Mouse (Mus musculus) forebrain, embryonic 10.5 days (tissue): ENCODE results near the gene Pml. TPM values are rescaled to one million over a fixed set of nuclear protein-coding genes. Genes with fewer than 3 reads are reported as not detected.

ENCODE experiments used
- DNase-seq: peaks from one replicate; pipeline ENCODE4 v3.0.0-alpha.2; 2017; ENCODE audit warnings: low spot score; ENCODE audit errors: extremely low spot score
- H3K27ac ChIP-seq: fragments of 300-500 bp; sonication (generic); 2 replicates; pipeline ENCODE4 v1.5.1; 2016; ENCODE audit warnings: mild to moderate bottlenecking
- H3K27me3 ChIP-seq: fragments of 300-500 bp; sonication (generic); 2 replicates; pipeline ENCODE4 v1.6.1; 2016; ENCODE audit warnings: mild to moderate bottlenecking; ENCODE audit not compliant: poor library complexity, severe bottlenecking
- H3K36me3 ChIP-seq: fragments of 300-500 bp; sonication (generic); replicated peaks from 2 replicates; pipeline ENCODE4 v1.6.1; 2016; ENCODE audit warnings: mild to moderate bottlenecking, moderate library complexity
- H3K4me1 ChIP-seq: fragments of 300-500 bp; sonication (generic); 2 replicates; pipeline ENCODE4 v1.6.1; 2016
- H3K4me3 ChIP-seq: fragments of 300-500 bp; sonication (generic); 2 replicates; pipeline ENCODE4 v1.5.1; 2016; ENCODE audit warnings: mild to moderate bottlenecking, moderate library complexity
- H3K9me3 ChIP-seq: fragments of 300-500 bp; sonication (generic); 2 replicates; pipeline ENCODE4 v1.6.1; 2016; ENCODE audit warnings: mild to moderate bottlenecking, moderate library complexity
- WGBS: fragments of 180-500 bp; shearing (Covaris S2); methylation state at CpG from one replicate; pipeline ENCODE4 v1.1.7; 2016; 5-methylcytosine and 5-hydroxymethylcytosine counted together
- polyA plus RNA-seq: library from polyadenylated mRNA; unstranded; fragments of >200 nt; fragmentation: Nextera tagmentation; extraction: Ambion mirVana; gene quantifications from 2 replicates; pipeline ENCODE4 v1.2.1, GENCODE M21; 2016

Pml gene
- polyA plus RNA-seq, 1 experiment from 2014 or later, result 14.4 TPM

DNA sequence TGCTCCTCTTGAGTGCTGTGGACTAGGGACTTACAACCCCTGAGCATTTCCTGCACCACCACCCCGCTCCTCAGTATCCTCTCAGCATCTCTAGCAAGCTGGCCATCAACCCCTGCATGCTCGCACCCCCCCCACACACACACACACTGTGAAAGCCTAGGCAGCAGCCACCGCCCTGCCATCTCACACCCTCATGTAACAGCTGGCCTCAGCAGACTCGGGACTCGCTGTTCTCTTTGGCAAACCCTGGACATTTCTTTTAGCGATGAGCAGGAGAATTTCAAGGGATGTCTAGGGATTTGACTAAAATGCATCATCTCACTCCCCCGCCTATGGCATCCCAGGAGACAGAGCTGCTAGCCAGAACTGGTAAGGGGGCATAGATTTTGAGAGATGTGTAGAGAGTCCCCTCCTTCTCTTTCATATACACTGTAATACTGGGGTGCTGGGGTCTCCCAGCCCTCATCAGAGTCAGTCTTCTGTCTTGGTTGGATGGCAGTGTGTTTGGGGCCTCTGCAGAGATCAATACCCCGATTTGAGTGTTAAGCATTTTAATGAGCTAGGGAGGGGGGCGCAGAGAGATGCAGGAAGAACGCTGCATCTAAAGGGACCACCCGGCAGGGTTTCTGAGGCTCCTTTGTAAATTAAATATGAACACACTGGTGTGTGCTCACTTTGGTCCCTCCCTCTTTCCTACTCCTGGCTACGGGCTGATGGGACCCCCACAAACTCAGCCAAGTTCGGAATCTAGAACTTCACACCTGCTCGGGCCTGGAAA lies 46.7 kb downstream of the Pml start:
- Histone ChIP-seq H3K36me3 (no peaks in the 10 kb centered on the region), H3K27ac (peak overlapping the region; percentile 75), H3K27me3 (peaks cover 98% of the 10 kb centered on the region), H3K4me3 (peak overlapping the region; percentile 50), H3K9me3 (no peaks in the 10 kb centered on the region), H3K4me1 (peaks cover 79% of the 10 kb centered on the region)
- 2% methylated on average over 14 of the region's 14 CpGs for WGBS
- DNase-seq, result peak; percentile 36

GRCm38 (mm10) chr9:58201861-58202549 lies 47.6 kb downstream of the Pml start:
- peak; percentile 54 for DNase-seq
- Histone ChIP-seq H3K27ac (peak overlapping the region; percentile 75), H3K27me3 (peaks cover 100% of the 10 kb centered on the region), H3K36me3 (no peaks in the 10 kb centered on the region), H3K4me3 (peak overlapping the region; percentile 50), H3K9me3 (no peaks in the 10 kb centered on the region), H3K4me1 (peaks cover 87% of the 10 kb centered on the region)
- WGBS, result 1% methylated on average over 37 of the region's 37 CpGs

DNA sequence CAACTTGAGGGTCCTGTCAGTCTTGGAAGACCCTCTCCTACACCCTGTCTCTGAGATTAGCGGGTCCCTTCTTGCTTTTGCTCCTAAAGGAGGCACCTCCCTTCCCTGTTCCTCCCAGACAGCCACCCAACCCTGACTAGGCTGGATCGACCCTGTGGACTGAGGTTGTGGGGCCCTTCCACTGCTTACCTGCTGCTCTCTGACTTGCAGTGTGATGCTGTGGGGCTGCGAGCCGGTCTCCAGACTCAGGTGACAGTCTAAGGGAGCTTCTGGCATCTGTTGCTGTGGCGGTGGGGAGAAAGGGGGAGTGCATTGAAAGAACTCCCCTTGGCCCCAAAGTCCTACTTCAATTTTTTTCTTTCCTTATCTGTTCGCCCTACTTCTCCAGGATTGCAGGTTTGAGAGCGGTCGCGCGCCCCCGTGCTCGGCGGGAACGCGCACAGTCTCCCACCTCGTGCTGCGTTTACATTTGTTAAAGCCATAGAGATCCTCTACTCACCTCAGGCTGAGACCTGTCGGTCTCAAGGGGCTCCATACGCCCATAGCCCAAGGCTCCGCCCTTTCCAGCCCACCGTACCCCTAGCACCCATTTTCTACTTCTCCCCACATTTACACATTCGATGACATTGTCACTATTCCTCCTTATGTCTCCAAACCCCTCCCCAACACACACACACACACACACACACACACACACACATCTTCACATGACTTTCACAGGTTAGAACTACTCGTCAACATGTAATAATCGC lies 48.3 kb downstream of the Pml start:
- WGBS, result 1% methylated on average over 24 of the region's 24 CpGs
- Histone ChIP-seq H3K4me1 (peaks cover 91% of the 10 kb centered on the region), H3K36me3 (no peaks in the 10 kb centered on the region), H3K9me3 (no peaks in the 10 kb centered on the region), H3K27ac (peak overlapping the region; percentile 75), H3K27me3 (peaks cover 100% of the 10 kb centered on the region), H3K4me3 (peak overlapping the region; percentile 50)
- DNase-seq, result peak; percentile 34

DNA sequence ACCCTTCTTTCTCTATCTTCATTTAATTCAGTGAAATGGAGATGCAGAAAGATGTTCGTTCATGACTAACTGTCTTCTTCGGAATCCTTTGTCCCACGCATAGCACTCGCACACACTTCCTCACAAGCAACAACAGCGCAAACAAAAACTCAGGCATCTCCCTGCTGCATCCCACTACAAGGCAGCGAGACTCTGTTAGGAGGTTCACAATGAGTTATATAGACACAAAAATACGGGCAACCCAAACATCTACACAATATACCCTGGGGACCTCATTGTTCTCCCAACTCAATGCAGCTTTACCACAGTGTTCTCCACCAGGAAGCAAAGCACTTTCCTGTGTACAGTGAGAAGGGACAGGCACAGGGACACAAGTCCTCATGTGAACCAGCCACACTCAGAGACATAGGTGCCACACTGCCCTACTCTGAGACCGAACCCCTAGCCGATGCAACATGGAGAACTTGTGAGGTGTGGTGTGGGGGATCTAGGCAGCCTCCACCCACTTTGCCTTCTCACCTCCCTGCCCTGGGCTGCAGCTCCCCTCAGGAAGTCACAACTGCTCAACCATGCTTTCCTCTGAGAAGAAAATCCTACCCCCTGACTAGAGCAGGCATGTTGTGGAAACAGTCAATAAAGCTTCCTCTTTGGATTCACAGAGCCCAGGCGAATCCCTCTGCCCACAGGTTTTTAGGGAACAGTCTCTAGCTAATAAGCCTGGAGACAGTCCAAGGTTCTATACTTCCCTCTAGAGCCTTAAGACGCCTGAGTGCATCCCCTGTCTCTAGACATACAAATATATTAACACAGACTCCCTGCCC lies 49.1 kb downstream of the Pml start:
- H3K27me3 ChIP-seq, result peaks cover 100% of the 10 kb centered on the region
- peaks cover 99% of the 10 kb centered on the region for H3K4me1 ChIP-seq
- no peaks in the 10 kb centered on the region for H3K9me3 ChIP-seq
- H3K4me3 ChIP-seq, result peak overlapping the region; percentile 50
- peak; percentile 30 for DNase-seq
- no peaks in the 10 kb centered on the region for H3K36me3 ChIP-seq
- 7% methylated on average over 11 of the region's 11 CpGs for WGBS
- peak overlapping the region; percentile 75 for H3K27ac ChIP-seq

DNA sequence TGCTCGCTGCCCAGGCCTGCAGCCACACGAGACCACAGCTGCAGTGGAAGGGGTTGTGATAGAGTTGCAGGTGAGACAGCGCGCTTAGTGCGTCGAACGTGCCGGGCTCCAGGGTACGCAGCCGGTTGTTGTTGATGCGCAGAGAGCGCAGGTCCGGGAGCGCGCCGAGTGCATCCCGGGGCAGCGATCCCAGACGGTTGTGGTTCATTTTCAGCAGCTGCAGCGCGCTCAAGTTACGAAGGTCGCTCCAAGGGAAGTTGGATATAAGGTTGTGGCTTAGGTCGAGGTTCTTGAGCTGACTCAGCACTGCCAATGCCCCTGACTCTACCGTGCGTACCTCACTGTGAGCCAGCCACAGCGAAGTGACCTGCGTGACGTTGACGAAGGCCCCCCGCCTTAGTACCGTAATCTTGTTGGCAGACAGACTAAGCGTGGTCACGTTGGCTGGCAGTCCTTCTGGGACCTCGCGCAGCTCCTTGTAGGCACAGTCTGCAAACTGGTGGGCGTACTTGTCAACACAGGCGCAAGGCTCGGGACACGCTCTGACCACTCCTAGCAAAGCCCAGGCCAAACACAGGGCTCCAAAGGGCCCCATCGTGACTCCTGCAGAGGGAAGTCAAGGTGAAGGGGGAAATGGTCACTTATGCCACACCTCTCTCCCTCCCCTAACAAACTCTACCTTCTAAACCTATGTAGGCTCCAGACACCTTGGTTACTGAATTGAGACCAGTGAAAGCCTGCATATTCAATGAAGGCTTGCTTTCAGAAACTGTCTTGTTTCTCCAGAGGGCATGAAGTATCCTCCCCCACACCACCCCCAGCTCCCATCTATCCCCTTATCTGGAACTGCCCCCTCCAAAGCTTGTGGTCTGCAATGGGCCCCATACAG lies 50.0 kb downstream of the Pml start:
- WGBS, result 1% methylated on average over 41 of the region's 41 CpGs
- Histone ChIP-seq H3K36me3 (no peaks in the 10 kb centered on the region), H3K27me3 (peaks cover 100% of the 10 kb centered on the region), H3K9me3 (no peaks in the 10 kb centered on the region), H3K4me1 (peaks cover 100% of the 10 kb centered on the region), H3K27ac (peak overlapping the region; percentile 75), H3K4me3 (peak overlapping the region; percentile 50)
- peak; percentile 47 for DNase-seq

DNA sequence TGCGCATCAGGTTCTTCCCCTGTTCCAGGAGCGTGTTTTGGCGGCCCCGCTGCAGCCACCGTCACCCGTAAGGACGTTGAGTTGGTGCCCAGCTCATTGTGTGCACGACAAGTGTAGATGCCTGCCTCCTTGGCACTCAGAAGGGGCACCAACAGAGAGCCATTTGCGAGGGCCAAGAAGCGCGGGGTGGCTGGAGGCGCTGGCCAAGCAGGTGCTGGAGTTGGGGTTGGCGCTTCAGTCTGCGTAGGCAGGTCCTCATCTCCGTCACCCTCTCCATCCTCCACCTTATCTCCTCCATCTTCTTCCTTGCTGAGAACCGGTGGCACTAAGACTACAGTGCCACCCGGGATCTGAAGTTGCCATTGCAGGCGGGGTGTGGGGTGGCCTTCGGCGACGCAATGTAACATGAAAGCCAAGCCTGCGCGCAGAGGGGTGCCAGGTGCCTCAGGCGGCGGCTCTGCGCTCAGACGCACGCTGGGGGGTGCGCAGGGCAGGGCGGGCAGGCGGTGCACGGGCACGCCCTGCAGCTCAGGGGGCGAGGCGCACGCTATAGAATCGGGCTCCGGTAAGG lies 50.7 kb downstream of the Pml start:
- peak overlapping the region; percentile 75 for H3K27ac ChIP-seq
- H3K27me3 ChIP-seq, result peaks cover 100% of the 10 kb centered on the region
- DNase-seq, result no peak
- peaks cover 97% of the 10 kb centered on the region for H3K4me1 ChIP-seq
- WGBS, result 1% methylated on average over 38 of the region's 38 CpGs
- no peaks in the 10 kb centered on the region for H3K36me3 ChIP-seq
- peak overlapping the region; percentile 50 for H3K4me3 ChIP-seq
- H3K9me3 ChIP-seq, result no peaks in the 10 kb centered on the region

GRCm38 (mm10) chr9:58197781-58198701 lies 51.5 kb downstream of the Pml start:
- Histone ChIP-seq H3K27me3 (peaks cover 100% of the 10 kb centered on the region), H3K27ac (peak overlapping the region; percentile 60), H3K4me3 (peak overlapping the region; percentile 50), H3K36me3 (no peaks in the 10 kb centered on the region), H3K4me1 (peaks cover 92% of the 10 kb centered on the region), H3K9me3 (no peaks in the 10 kb centered on the region)
- peak; percentile 57 for DNase-seq
- WGBS, result 1% methylated on average over 58 of the region's 58 CpGs

DNA sequence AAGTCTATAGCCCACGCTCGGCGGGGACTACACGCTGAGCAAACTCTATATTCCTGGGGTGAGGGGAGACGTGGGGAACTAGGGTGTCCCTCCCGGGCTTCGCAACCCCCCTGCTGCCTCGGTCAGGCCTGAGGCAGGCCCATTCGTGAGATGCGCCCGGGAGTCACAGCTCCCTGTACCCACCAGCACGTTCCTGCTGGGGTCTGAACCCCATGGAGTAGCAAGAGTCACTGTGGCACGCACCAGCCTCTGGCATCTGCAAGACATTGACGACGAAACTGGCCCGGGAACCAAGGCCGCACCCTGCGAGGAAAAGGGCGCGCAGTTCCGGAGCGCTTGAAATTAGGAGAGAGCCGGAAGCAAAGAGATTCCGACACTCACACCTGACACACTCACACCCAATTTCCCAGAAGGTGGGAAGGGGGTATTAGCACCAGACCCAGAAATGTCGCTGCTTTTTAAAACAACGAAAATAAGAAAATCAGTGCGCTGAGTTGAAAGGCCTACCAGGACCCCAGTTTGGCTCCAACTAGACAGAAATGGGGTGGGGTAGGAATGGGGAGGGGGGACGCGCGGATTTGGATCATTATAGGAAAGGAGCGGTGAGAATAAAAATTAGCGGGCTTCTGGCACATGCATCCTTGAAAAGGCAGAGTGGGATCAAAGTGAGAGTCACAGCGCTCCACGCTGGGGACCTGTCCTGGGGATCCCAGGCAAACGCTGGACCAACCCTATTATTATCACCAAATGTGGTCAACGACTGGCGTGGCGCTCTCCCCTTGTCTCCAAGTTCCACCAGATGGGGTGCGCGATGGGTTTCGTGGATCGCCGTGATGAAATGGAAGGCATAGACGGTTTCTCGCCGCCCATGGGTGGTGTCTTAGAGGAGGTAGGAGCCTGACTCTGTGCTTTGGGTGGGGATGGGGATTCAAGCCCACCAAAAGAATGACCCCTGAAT lies 52.7 kb downstream of the Pml start:
- no peaks in the 10 kb centered on the region for H3K9me3 ChIP-seq
- peak overlapping the region; percentile 62 for H3K27ac ChIP-seq
- H3K36me3 ChIP-seq, result no peaks in the 10 kb centered on the region
- peaks cover 92% of the 10 kb centered on the region for H3K27me3 ChIP-seq
- peak overlapping the region; percentile 50 for H3K4me3 ChIP-seq
- WGBS, result 1% methylated on average over 46 of the region's 46 CpGs
- DNase-seq, result peak; percentile 31
- H3K4me1 ChIP-seq, result peaks cover 80% of the 10 kb centered on the region

- peak; percentile 27 for DNase-seq
- Histone ChIP-seq H3K4me3 (peak overlapping the region; percentile 50), H3K27ac (peak overlapping the region; percentile 62), H3K9me3 (no peaks in the 10 kb centered on the region), H3K27me3 (peaks cover 84% of the 10 kb centered on the region), H3K36me3 (no peaks in the 10 kb centered on the region), H3K4me1 (peaks cover 73% of the 10 kb centered on the region)
- 2% methylated on average over 14 of the region's 14 CpGs for WGBS
These were observed 53.4 kb downstream of the Pml start for GRCm38 (mm10) chr9:58196141-58196540.

- 0% methylated on average over 1 of the region's 1 CpGs for WGBS
- H3K27ac ChIP-seq, result peak overlapping the region; percentile 62
- H3K27me3 ChIP-seq, result peaks cover 80% of the 10 kb centered on the region
- peak overlapping the region; percentile 50 for H3K4me3 ChIP-seq
- peaks cover 68% of the 10 kb centered on the region for H3K4me1 ChIP-seq
- no peaks in the 10 kb centered on the region for H3K9me3 ChIP-seq
- H3K36me3 ChIP-seq, result no peaks in the 10 kb centered on the region
- peak; percentile 26 for DNase-seq
These were observed 53.9 kb downstream of the Pml start for GRCm38 (mm10) chr9:58195671-58196070.
